Mouse (Mus musculus): ENCODE results near the gene Tpcn2. TPM values are rescaled to one million over a fixed set of nuclear protein-coding genes. Genes with fewer than 3 reads are reported as not detected.

The Tpcn2 gene
- total RNA-seq, 1 experiment from 2014 or later: 5.7 TPM

- ATAC-seq (replicated peaks in 1 of 2; ENCODE audit: insufficient read depth in 1 of 2, low FRiP score in 2 of 2, low TSS enrichment in 1 of 2, low read depth in 1 of 2, poor library complexity in 2 of 2, severe bottlenecking in 2 of 2): no peak
Observed at GRCm38 (mm10) chr7:145301341-145302005, 17.7 kb upstream of the Tpcn2 start.

GRCm38 (mm10) chr7:145301008-145301340, 17.2 kb upstream of the Tpcn2 start:
- ATAC-seq (replicated peaks in 1 of 2; ENCODE audit: insufficient read depth in 1 of 2, low FRiP score in 2 of 2, low TSS enrichment in 1 of 2, low read depth in 1 of 2, poor library complexity in 2 of 2, severe bottlenecking in 2 of 2): no peak

DNA sequence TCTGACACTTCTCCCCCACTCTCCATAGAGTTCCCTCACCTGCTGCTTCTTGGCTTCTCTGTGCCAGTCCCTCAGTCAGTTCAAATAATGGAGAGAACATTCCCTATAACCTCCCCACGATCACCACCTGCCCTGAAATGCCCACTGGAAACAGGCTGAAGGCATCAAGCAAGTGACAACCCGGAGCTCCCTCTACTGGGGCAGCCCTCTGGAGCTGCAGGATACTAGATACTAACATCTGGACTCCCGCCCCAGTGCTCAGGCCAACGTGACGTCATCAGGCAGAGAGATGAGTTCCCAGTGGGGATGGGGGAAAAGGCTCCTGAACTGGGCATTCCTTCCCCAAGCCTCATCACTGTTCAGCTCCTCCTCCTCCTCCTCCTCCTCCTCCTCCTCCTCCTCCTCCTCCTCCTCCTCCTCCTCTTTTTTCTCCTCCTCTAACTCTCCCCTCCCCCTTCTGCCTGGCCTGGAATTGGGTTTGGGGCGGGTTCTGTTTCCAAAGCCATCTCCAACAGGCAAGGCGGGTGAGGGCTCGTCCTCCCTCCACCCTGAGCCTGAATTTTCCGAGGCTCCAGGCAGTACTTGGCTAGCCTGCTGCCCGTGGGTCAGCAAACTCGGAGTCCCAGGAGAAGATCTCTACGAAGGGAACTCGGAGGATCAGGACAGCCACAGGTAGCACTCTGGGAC, 16.7 kb upstream of the Tpcn2 start, which contains the start of gene Mrgprf:
TSS of gene Mrgprf (plus strand) at position 508 of the 687 bp plus-strand sequence.
- no peak for ATAC-seq (replicated peaks in 1 of 2; ENCODE audit: insufficient read depth in 1 of 2, low FRiP score in 2 of 2, low TSS enrichment in 1 of 2, low read depth in 1 of 2, poor library complexity in 2 of 2, severe bottlenecking in 2 of 2)

DNA sequence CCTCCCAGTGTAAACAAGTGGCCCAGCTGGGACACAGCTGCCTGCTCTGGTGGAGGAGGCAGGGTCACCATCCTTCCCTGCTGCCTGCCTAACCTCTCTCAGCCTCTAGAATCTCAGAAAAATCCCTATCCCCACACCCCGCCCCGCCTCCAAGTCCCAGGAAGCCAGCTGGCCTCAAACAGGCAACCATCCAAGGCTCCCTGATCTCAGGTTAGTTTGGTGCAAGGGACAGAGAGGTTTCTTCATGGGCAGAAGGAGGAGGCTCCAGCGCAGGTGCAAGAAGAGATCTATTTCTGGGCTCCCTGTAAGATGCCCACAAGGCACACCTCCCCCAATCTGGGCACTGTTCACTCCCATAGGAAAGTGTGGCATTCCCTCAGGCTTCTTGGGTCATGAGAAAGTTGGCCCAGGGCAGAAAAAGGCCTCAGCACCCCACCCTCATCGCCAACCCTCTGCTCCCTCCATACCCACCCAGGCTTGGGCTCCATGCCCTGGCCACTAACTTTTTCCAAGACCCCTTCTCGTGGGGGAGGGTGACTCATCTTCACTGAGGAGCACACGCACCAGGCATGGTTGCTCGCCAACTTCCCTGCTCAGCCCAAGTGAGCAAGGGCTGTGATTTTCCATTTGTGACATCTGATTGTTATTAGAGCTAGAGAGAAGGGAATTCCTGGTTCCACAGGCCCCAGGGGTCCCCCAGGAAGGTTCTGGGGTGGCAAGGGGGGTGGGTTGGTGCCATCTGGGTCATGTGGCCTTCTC, 15.9 kb upstream of the Tpcn2 start:
- ATAC-seq (replicated peaks in 1 of 2; ENCODE audit: insufficient read depth in 1 of 2, low FRiP score in 2 of 2, low TSS enrichment in 1 of 2, low read depth in 1 of 2, poor library complexity in 2 of 2, severe bottlenecking in 2 of 2): 0 out of 4 replicates have a peak, but pooled peaks of 1 of the 2 experiments have one; percentile 1

DNA sequence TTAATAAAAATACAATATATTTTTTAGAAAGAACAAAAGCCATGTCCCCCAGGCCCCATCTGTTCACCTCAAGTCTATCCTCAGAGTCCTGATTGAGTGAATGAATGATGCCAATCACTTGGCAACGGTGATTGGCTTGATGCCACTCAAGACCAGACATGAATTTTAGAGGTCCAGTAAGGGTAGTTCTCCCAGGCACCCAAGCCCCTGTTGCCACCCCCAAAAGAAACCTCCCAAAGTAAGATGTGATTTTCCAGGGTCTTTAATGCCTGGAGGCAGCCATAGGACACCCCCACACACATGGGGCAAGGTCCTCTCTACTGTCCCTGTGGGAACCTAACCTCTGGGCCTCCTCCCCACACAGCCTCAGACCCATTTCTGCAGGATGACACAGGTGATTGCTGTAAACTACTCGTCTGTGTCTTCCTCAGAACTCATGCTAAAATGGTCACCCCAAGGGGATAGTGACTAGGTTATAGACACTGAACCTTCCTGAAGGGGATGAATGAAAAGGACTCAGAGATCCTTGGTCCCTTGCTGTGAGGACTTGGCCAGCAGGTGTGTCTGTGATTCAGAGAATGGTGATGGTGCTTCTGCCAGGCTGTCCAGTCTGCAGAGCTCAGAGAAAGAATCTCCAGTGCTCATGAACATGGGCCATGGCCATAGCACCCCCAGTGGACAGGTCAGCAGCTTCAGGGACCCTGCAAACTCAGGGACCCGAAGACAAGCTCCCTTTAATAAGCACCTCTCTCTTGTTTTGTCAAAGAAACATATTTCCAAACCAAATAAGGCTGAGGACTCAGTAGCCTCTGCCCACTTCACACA, 15.1 kb upstream of the Tpcn2 start:
- no peak for ATAC-seq (replicated peaks in 1 of 2; ENCODE audit: insufficient read depth in 1 of 2, low FRiP score in 2 of 2, low TSS enrichment in 1 of 2, low read depth in 1 of 2, poor library complexity in 2 of 2, severe bottlenecking in 2 of 2)

DNA sequence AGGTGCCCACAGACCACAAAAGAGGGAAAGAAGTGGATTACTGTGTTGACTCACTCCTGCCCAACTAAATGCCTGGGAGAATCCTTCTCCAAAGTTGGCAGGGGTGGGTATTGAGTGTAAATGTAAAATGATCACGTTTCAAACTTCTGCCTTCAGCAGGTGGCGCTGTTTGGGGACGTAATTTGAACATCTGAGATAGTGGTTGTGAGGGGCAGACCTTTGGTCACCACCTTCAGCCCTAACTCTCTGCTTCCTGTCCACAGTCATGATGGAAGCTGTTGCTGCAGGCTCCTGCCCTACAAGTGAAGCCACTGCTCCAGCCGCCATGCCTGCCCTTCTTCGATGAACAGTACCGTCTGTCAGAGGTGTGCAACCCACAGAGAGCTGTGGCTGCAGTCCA, 10.0 kb upstream of the Tpcn2 start:
- no peak for ATAC-seq (replicated peaks in 1 of 2; ENCODE audit: insufficient read depth in 1 of 2, low FRiP score in 2 of 2, low TSS enrichment in 1 of 2, low read depth in 1 of 2, poor library complexity in 2 of 2, severe bottlenecking in 2 of 2)

DNA sequence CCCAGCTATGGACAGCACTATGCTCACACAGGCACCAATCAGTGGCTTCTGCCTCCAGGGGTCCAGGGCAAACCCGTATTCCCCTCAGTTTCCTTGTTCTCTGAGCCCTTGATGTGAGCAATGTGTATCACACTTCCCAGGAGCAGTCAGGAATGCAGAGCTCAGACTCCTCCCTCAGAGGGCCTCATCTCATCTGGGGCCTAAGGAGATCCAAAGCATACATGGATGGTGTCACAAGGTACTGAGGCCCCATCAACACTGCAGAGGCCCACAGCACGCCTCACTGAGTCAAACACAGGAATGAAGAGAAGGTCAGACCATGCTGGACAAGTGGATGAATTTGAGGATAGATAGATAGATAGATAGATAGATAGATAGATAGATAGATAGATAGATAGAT, 8.9 kb upstream of the Tpcn2 start:
- no peak for ATAC-seq (replicated peaks in 1 of 2; ENCODE audit: insufficient read depth in 1 of 2, low FRiP score in 2 of 2, low TSS enrichment in 1 of 2, low read depth in 1 of 2, poor library complexity in 2 of 2, severe bottlenecking in 2 of 2)

- ATAC-seq (replicated peaks in 1 of 2; ENCODE audit: insufficient read depth in 1 of 2, low FRiP score in 2 of 2, low TSS enrichment in 1 of 2, low read depth in 1 of 2, poor library complexity in 2 of 2, severe bottlenecking in 2 of 2): no peak
Observed at GRCm38 (mm10) chr7:145291847-145292246, 8.0 kb upstream of the Tpcn2 start.

DNA sequence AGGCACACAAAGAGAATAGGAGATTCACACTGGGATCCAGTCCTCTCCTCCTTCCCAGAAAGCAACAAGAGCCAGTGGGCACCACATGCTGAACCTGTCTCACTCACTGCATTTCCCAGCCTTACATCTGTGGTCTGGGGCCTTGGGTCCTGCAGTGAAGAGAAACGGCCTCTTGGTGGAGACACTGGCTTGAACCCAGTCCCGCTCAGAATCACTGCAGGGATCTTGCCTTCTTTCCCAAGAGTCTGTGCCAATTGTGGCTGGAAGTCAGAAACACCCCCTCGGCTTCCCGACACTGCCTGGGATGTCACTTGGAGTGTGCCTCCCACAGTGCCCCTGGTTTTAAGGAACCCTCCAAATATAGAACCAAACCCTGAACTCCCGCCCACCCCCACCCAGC, 5.5 kb upstream of the Tpcn2 start:
- 0 out of 4 replicates have a peak, but pooled peaks of 1 of the 2 experiments have one; percentile 19 for ATAC-seq (replicated peaks in 1 of 2; ENCODE audit: insufficient read depth in 1 of 2, low FRiP score in 2 of 2, low TSS enrichment in 1 of 2, low read depth in 1 of 2, poor library complexity in 2 of 2, severe bottlenecking in 2 of 2)

DNA sequence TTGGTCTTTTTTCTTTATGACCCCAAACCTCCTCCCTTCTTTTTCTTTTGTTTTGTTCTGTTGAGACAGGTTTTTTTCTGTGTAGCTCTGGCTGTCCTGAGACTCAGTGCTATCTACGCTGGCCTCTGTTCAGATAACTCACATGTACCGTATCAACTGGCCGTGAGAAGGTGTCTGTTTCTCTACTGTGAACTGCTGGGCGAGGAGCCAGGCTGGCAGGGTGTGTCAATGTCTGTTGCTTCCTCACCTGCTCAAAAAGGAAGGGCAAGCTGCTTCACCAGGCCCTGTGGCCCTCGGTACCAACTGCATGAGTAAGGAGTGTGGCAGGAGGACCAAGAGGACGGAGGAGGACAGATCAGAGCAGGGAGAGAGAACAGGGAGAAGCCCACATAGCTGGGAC, 3.6 kb upstream of the Tpcn2 start:
- no peak for ATAC-seq (replicated peaks in 1 of 2; ENCODE audit: insufficient read depth in 1 of 2, low FRiP score in 2 of 2, low TSS enrichment in 1 of 2, low read depth in 1 of 2, poor library complexity in 2 of 2, severe bottlenecking in 2 of 2)

GRCm38 (mm10) chr7:145285476-145285875, 1.7 kb upstream of the Tpcn2 start:
- ATAC-seq (replicated peaks in 1 of 2; ENCODE audit: insufficient read depth in 1 of 2, low FRiP score in 2 of 2, low TSS enrichment in 1 of 2, low read depth in 1 of 2, poor library complexity in 2 of 2, severe bottlenecking in 2 of 2): no peak

DNA sequence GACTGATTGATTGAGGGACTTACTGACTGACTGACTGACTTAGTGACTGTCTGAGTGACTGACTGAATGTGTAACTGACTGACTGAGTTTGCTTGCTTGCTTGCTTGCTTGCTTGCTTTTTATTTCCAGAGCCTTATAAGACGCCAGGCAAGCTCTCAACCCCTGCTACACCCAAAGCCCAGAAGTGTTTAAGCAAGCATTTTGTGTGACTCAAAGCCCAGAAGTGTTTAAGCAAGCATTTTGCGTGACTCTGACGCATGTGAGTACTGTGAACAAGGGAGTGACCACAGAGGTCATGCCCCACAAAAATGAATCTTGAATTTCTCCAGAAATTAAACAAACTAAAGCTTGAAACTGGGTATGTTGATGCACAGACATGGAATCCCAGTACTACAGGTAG, 482 bp upstream of the Tpcn2 start:
- ATAC-seq (replicated peaks in 1 of 2; ENCODE audit: insufficient read depth in 1 of 2, low FRiP score in 2 of 2, low TSS enrichment in 1 of 2, low read depth in 1 of 2, poor library complexity in 2 of 2, severe bottlenecking in 2 of 2): no peak

- peak in 1 of 2 experiments; percentile 34; a peak in 2 of 4 replicates for ATAC-seq (replicated peaks in 1 of 2; ENCODE audit: insufficient read depth in 1 of 2, low FRiP score in 2 of 2, low TSS enrichment in 1 of 2, low read depth in 1 of 2, poor library complexity in 2 of 2, severe bottlenecking in 2 of 2)
Observed at GRCm38 (mm10) chr7:145283041-145283440, 770 bp downstream of the Tpcn2 start.

DNA sequence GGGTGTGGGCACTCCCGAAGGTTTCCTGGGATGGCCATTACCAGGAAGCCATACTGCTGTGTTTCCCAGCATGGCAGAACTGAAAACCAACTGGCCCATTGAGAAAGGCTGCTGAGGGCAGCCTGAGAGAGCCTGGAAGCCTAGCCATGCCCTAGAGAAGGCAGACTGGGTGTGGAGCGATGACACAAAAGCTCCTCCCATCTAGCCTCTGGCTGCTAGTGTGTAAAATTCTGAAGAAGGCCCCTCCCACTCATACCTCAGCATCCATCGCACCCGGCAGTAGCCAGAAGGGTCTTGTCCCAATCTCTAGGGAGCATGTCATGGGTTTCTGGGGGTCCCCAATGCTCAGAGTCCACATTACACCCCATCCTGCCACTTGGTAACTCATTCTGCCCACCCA, 2.4 kb downstream of the Tpcn2 start:
- ATAC-seq (replicated peaks in 1 of 2; ENCODE audit: insufficient read depth in 1 of 2, low FRiP score in 2 of 2, low TSS enrichment in 1 of 2, low read depth in 1 of 2, poor library complexity in 2 of 2, severe bottlenecking in 2 of 2): no peak

DNA sequence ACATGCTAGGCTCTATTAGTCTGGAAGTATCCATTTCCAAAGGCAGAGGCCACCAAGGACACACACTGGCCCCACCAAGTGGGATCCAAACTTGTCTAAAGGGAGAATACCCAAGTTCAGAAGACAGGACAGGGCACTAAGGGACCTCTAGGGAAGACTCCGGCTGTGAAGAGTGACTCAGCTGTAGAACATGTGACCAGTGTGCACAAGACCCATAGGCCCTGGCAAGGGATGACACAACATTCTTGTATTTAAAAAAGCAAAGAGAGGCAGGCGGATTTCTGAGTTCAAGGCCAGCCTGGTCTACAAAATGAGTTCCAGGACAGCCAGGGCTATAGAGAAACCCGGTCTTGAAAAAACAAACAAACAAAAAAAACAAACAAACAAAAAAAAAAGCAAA, 8.3 kb downstream of the Tpcn2 start:
- no peak for ATAC-seq (replicated peaks in 1 of 2; ENCODE audit: insufficient read depth in 1 of 2, low FRiP score in 2 of 2, low TSS enrichment in 1 of 2, low read depth in 1 of 2, poor library complexity in 2 of 2, severe bottlenecking in 2 of 2)

DNA sequence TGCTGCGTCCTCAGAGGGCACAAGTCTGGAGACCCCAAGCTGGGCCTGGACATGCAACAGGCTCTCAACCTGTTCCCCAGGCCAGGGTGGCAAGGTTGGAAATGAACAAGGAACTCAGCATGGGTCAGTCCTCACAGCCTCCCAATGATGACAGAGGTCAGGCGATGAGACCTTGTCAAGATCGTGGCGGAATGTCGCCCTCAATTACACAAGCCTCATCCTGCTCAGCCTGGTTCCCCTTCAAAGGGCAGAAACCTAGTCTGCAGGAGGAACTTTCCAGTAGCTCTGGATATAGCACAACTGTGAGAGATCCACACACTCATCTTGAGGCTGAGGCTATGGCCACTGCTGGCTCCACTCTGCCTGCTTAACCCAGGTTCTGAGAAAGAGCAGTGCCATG, 12.9 kb downstream of the Tpcn2 start:
- ATAC-seq (replicated peaks in 1 of 2; ENCODE audit: insufficient read depth in 1 of 2, low FRiP score in 2 of 2, low TSS enrichment in 1 of 2, low read depth in 1 of 2, poor library complexity in 2 of 2, severe bottlenecking in 2 of 2): no peak; a peak in 1 of 4 replicates

- no peak for ATAC-seq (replicated peaks in 1 of 2; ENCODE audit: insufficient read depth in 1 of 2, low FRiP score in 2 of 2, low TSS enrichment in 1 of 2, low read depth in 1 of 2, poor library complexity in 2 of 2, severe bottlenecking in 2 of 2)
Observed at GRCm38 (mm10) chr7:145268890-145269289, 14.9 kb downstream of the Tpcn2 start.
